Comparison of ENCODE assay signal across 8 mouse cellular contexts in genomic region chr19:23142427-23143073, GRCm38 (mm10). TPM values are rescaled to one million over a fixed set of nuclear protein-coding genes. Genes with fewer than 3 reads are reported as not detected.
A peak's percentile ranks its signal among the peaks of the same experiment; 100 is the strongest.
DNase-seq lines count a peak whose midpoint lies in the region; ATAC-seq lines count a peak whose summit lies in the region.

No protein-coding gene starts in this region.

- ATAC-seq in megakaryocyte, adult 5-6 weeks (ENCODE audit: poor library complexity, severe bottlenecking): no peak
- no peak for ATAC-seq in hindbrain, embryonic 11.5 days (ENCODE audit: low FRiP score)
- no peak for ATAC-seq in limb, embryonic 15.5 days (ENCODE audit: insufficient number of reproducible peaks, low FRiP score, low TSS enrichment, low read depth)
- no peak for ATAC-seq in neural tube, embryonic 12.5 days (ENCODE audit: low FRiP score, low read depth)

- DNase-seq in embryonic facial prominence, embryonic 10.5 days (ENCODE audit: low spot score): no peak
- DNase-seq in hindbrain, embryonic 11.5 days (ENCODE audit: low spot score): peak; percentile 29
- DNase-seq in c-Kit-positive CD71-positive TER-119-positive erythroid progenitor cells, embryonic 14.5 days (ENCODE audit: low spot score): no peak
- no peak for DNase-seq in right cerebral cortex, adult 2 months (ENCODE audit: low spot score in 2 of 2)

- peaks cover 69% of the 10 kb centered on the region for H3K4me1 ChIP-seq in megakaryocyte, embryonic 14.5 days
- H3K4me1 ChIP-seq in embryonic facial prominence, embryonic 10.5 days: peaks cover 22% of the 10 kb centered on the region
- peaks cover 12% of the 10 kb centered on the region; the same call in 1 of the 2 replicates for H3K4me1 ChIP-seq in hindbrain, embryonic 11.5 days (replicated peaks; ENCODE audit: control insufficient read depth, insufficient read depth, low read length)
- peaks cover 27% of the 10 kb centered on the region for H3K4me1 ChIP-seq in limb, embryonic 15.5 days
- peaks cover 17% of the 10 kb centered on the region for H3K4me1 ChIP-seq in neural tube, embryonic 12.5 days

- H3K4me3 ChIP-seq in megakaryocyte, embryonic 14.5 days (replicated peaks): peak overlapping the region; percentile 98
- H3K4me3 ChIP-seq in embryonic facial prominence, embryonic 10.5 days: peak overlapping the region; percentile 70
- H3K4me3 ChIP-seq in hindbrain, embryonic 11.5 days (ENCODE audit: low read depth, low read length): peak overlapping the region; percentile 64
- H3K4me3 ChIP-seq in limb, embryonic 15.5 days: peak overlapping the region; percentile 67
- peak overlapping the region; percentile 53 for H3K4me3 ChIP-seq in neural tube, embryonic 12.5 days

- H3K9me3 ChIP-seq in megakaryocyte, embryonic 14.5 days: no peaks in the 10 kb centered on the region
- H3K9me3 ChIP-seq in embryonic facial prominence, embryonic 10.5 days: no peaks in the 10 kb centered on the region
- H3K9me3 ChIP-seq in hindbrain, embryonic 11.5 days (ENCODE audit: control insufficient read depth, low read length): no peaks in the 10 kb centered on the region
- no peaks in the 10 kb centered on the region for H3K9me3 ChIP-seq in limb, embryonic 15.5 days
- H3K9me3 ChIP-seq in neural tube, embryonic 12.5 days: no peaks in the 10 kb centered on the region

- H3K27ac ChIP-seq in embryonic facial prominence, embryonic 10.5 days (replicated peaks): no peak overlapping the region
- no peak overlapping the region for H3K27ac ChIP-seq in hindbrain, embryonic 11.5 days (ENCODE audit: low read depth, low read length)
- H3K27ac ChIP-seq in limb, embryonic 15.5 days: no peak overlapping the region; the same call in 1 of the 2 replicates
- no peak overlapping the region for H3K27ac ChIP-seq in neural tube, embryonic 12.5 days

- peaks cover 17% of the 10 kb centered on the region for H3K36me3 ChIP-seq in megakaryocyte, embryonic 14.5 days (replicated peaks; ENCODE audit: low read length)
- no peaks in the 10 kb centered on the region for H3K36me3 ChIP-seq in embryonic facial prominence, embryonic 10.5 days (replicated peaks)
- no peaks in the 10 kb centered on the region for H3K36me3 ChIP-seq in hindbrain, embryonic 11.5 days (ENCODE audit: control insufficient read depth, insufficient read depth, low read length)
- no peaks in the 10 kb centered on the region for H3K36me3 ChIP-seq in limb, embryonic 15.5 days
- H3K36me3 ChIP-seq in neural tube, embryonic 12.5 days: no peaks in the 10 kb centered on the region

- peak overlapping the region; percentile 99 for H3K4me2 ChIP-seq in hindbrain, embryonic 11.5 days (replicated peaks; ENCODE audit: low read depth, low read length)
- peak overlapping the region; percentile 98 for H3K4me2 ChIP-seq in limb, embryonic 15.5 days
- H3K4me2 ChIP-seq in neural tube, embryonic 12.5 days (replicated peaks): peak overlapping the region; percentile 98

- WGBS in embryonic facial prominence, embryonic 10.5 days: 2% methylated on average over 28 of the region's 28 CpGs
- WGBS in hindbrain, embryonic 11.5 days: 3% methylated on average over 22 of the region's 28 CpGs
- WGBS in limb, embryonic 15.5 days: 3% methylated on average over 28 of the region's 28 CpGs
- WGBS in neural tube, embryonic 12.5 days: 2% methylated on average over 28 of the region's 28 CpGs

- no peak overlapping the region for H3K9ac ChIP-seq in hindbrain, embryonic 11.5 days (ENCODE audit: low read depth, low read length)
- peak overlapping the region; percentile 57; the same call in 1 of the 2 replicates for H3K9ac ChIP-seq in limb, embryonic 15.5 days
- peak overlapping the region; percentile 51 for H3K9ac ChIP-seq in neural tube, embryonic 12.5 days

- no peaks in the 10 kb centered on the region for H3K27me3 ChIP-seq in megakaryocyte, embryonic 14.5 days (replicated peaks)
- peaks cover 56% of the 10 kb centered on the region for H3K27me3 ChIP-seq in embryonic facial prominence, embryonic 10.5 days (replicated peaks; ENCODE audit: low read depth, poor library complexity, severe bottlenecking)
- H3K27me3 ChIP-seq in hindbrain, embryonic 11.5 days (ENCODE audit: control insufficient read depth, insufficient read depth, low read length): peaks cover 14% of the 10 kb centered on the region
- peaks cover 7% of the 10 kb centered on the region; the same call in 1 of the 2 replicates for H3K27me3 ChIP-seq in limb, embryonic 15.5 days
- H3K27me3 ChIP-seq in neural tube, embryonic 12.5 days (replicated peaks): peaks cover 40% of the 10 kb centered on the region

RNA-seq across cellular contexts. Expression of gene Klf9, which starts 1.5 kb away (rescaled TPM):
- 4.7 and 12.2 TPM in 2 replicates for polyA plus RNA-seq in megakaryocyte, embryonic 14.5 days (2012; ENCODE audit: insufficient read depth, low replicate concordance)
- total RNA-seq in megakaryocyte, adult 5-6 weeks (2015): 7.0 and 9.4 TPM in 2 replicates
- 5.4 and 6.2 TPM in 2 replicates for total RNA-seq in megakaryocyte, adult 5-6 weeks (2017)
- polyA plus RNA-seq in embryonic facial prominence, embryonic 10.5 days (2016; fragmentation: Nextera tagmentation; extraction: Ambion mirVana): 0.79 and 0.96 TPM in 2 replicates
- polyA plus RNA-seq in hindbrain, embryonic 11.5 days (2014; fragmentation: Nextera tagmentation; extraction: Ambion mirVana): 0.80 and 0.95 TPM in 2 replicates
- polyA plus RNA-seq in limb, embryonic 15.5 days (2015; fragmentation: Nextera tagmentation; extraction: Ambion mirVana): 3.9 and 4.6 TPM in 2 replicates
- polyA plus RNA-seq in neural tube, embryonic 12.5 days (2016; fragmentation: Nextera tagmentation; extraction: Ambion mirVana): 1.9 and 2.0 TPM in 2 replicates
